Mouse (Mus musculus): ENCODE data around the gene Pacsin3. TPM values are rescaled to one million over a fixed set of nuclear protein-coding genes. Genes with fewer than 3 reads are reported as not detected.

Pacsin3 gene
- polyA plus RNA-seq, 1 experiment from 2014 or later: 12.2 TPM

- 0 out of 2 replicates have a peak, but pooled peaks have one; percentile 25 for ATAC-seq (replicated peaks)
- Histone ChIP-seq H3K4me2 (no peak overlapping the region), H3K4me3 (no peak overlapping the region), H3K9ac (no peak overlapping the region), H3K4me1 (peaks cover 2% of the 10 kb centered on the region; the same call in 1 of the 2 replicates), H3K9me3 (no peaks in the 10 kb centered on the region), H3K27ac (no peak overlapping the region), H3K36me3 (replicated peaks) (no peaks in the 10 kb centered on the region), H3K27me3 (replicated peaks) (no peaks in the 10 kb centered on the region)
- WGBS: 69% methylated on average over 12 of the region's 12 CpGs
Observed at GRCm38 (mm10) chr2:91291197-91292007, 35.6 kb downstream of the Pacsin3 start.

- 94% methylated on average over 3 of the region's 3 CpGs for WGBS
- Histone ChIP-seq H3K4me1 (no peaks in the 10 kb centered on the region), H3K27me3 (replicated peaks) (no peaks in the 10 kb centered on the region), H3K27ac (no peak overlapping the region), H3K36me3 (replicated peaks) (no peaks in the 10 kb centered on the region), H3K9ac (no peak overlapping the region), H3K4me2 (no peak overlapping the region), H3K4me3 (no peak overlapping the region), H3K9me3 (no peaks in the 10 kb centered on the region)
- no peak for ATAC-seq (replicated peaks)
Observed at GRCm38 (mm10) chr2:91294226-91294625, 38.5 kb downstream of the Pacsin3 start.

GRCm38 (mm10) chr2:91295895-91296294, 40.1 kb downstream of the Pacsin3 start:
- no peak for ATAC-seq (replicated peaks)
- Histone ChIP-seq H3K9ac (no peak overlapping the region), H3K9me3 (no peaks in the 10 kb centered on the region), H3K4me1 (no peaks in the 10 kb centered on the region), H3K27ac (no peak overlapping the region), H3K4me2 (no peak overlapping the region), H3K4me3 (no peak overlapping the region), H3K27me3 (replicated peaks) (no peaks in the 10 kb centered on the region), H3K36me3 (replicated peaks) (no peaks in the 10 kb centered on the region)
- 92% methylated on average over 5 of the region's 5 CpGs for WGBS

GRCm38 (mm10) chr2:91299156-91299555, 43.4 kb downstream of the Pacsin3 start:
- Histone ChIP-seq H3K9me3 (no peaks in the 10 kb centered on the region), H3K4me1 (no peaks in the 10 kb centered on the region), H3K27ac (no peak overlapping the region), H3K4me2 (no peak overlapping the region), H3K9ac (no peak overlapping the region), H3K4me3 (no peak overlapping the region), H3K36me3 (replicated peaks) (no peaks in the 10 kb centered on the region), H3K27me3 (replicated peaks) (no peaks in the 10 kb centered on the region)
- 76% methylated on average over 3 of the region's 3 CpGs for WGBS
- ATAC-seq (replicated peaks): no peak

GRCm38 (mm10) chr2:91300784-91301183, 45.0 kb downstream of the Pacsin3 start:
- no peaks in the 10 kb centered on the region for H3K4me1 ChIP-seq
- H3K27me3 ChIP-seq (replicated peaks): no peaks in the 10 kb centered on the region
- H3K27ac ChIP-seq: no peak overlapping the region
- no peak overlapping the region for H3K4me2 ChIP-seq
- 95% methylated on average over 2 of the region's 2 CpGs for WGBS
- H3K9ac ChIP-seq: no peak overlapping the region
- H3K4me3 ChIP-seq: no peak overlapping the region
- no peaks in the 10 kb centered on the region for H3K36me3 ChIP-seq (replicated peaks)
- no peak for ATAC-seq (replicated peaks)
- no peaks in the 10 kb centered on the region for H3K9me3 ChIP-seq

GRCm38 (mm10) chr2:91301836-91302235, 46.1 kb downstream of the Pacsin3 start:
- Histone ChIP-seq H3K36me3 (replicated peaks) (no peaks in the 10 kb centered on the region), H3K4me2 (no peak overlapping the region), H3K27ac (no peak overlapping the region), H3K9me3 (no peaks in the 10 kb centered on the region), H3K27me3 (replicated peaks) (no peaks in the 10 kb centered on the region), H3K4me1 (no peaks in the 10 kb centered on the region), H3K4me3 (no peak overlapping the region), H3K9ac (no peak overlapping the region)
- 98% methylated on average over 2 of the region's 2 CpGs for WGBS
- ATAC-seq (replicated peaks): no peak

- no peaks in the 10 kb centered on the region for H3K36me3 ChIP-seq (replicated peaks)
- ATAC-seq (replicated peaks): no peak
- no peaks in the 10 kb centered on the region for H3K9me3 ChIP-seq
- no peak overlapping the region for H3K27ac ChIP-seq
- no peak overlapping the region for H3K4me3 ChIP-seq
- 84% methylated on average over 3 of the region's 3 CpGs for WGBS
- H3K27me3 ChIP-seq (replicated peaks): no peaks in the 10 kb centered on the region
- H3K4me1 ChIP-seq: no peaks in the 10 kb centered on the region
- no peak overlapping the region for H3K4me2 ChIP-seq
- H3K9ac ChIP-seq: no peak overlapping the region
Observed at GRCm38 (mm10) chr2:91302845-91303244, 47.1 kb downstream of the Pacsin3 start.

- WGBS: 89% methylated on average over 9 of the region's 9 CpGs
- no peak for ATAC-seq (replicated peaks)
- no peaks in the 10 kb centered on the region for H3K27me3 ChIP-seq (replicated peaks)
- no peaks in the 10 kb centered on the region for H3K36me3 ChIP-seq (replicated peaks)
- H3K4me1 ChIP-seq: no peaks in the 10 kb centered on the region
- H3K9me3 ChIP-seq: no peaks in the 10 kb centered on the region
- H3K27ac ChIP-seq: no peak overlapping the region
- no peak overlapping the region for H3K4me3 ChIP-seq
- H3K4me2 ChIP-seq: no peak overlapping the region
- H3K9ac ChIP-seq: no peak overlapping the region
Observed at GRCm38 (mm10) chr2:91305926-91306325, 50.2 kb downstream of the Pacsin3 start.

- H3K4me3 ChIP-seq: no peak overlapping the region
- H3K27me3 ChIP-seq (replicated peaks): no peaks in the 10 kb centered on the region
- ATAC-seq (replicated peaks): no peak
- H3K4me2 ChIP-seq: no peak overlapping the region
- no peaks in the 10 kb centered on the region for H3K36me3 ChIP-seq (replicated peaks)
- H3K4me1 ChIP-seq: no peaks in the 10 kb centered on the region
- H3K27ac ChIP-seq: no peak overlapping the region
- no peak overlapping the region for H3K9ac ChIP-seq
- H3K9me3 ChIP-seq: no peaks in the 10 kb centered on the region
Observed at GRCm38 (mm10) chr2:91306589-91306988, 50.8 kb downstream of the Pacsin3 start.

GRCm38 (mm10) chr2:91308680-91309079, 52.9 kb downstream of the Pacsin3 start:
- WGBS: 50% methylated on average over 5 of the region's 5 CpGs
- no peak for ATAC-seq (replicated peaks)
- H3K4me1 ChIP-seq: 0 out of 2 replicates have a peak, but pooled peaks cover 5% of the 10 kb centered on the region

GRCm38 (mm10) chr2:91309546-91309945, 53.8 kb downstream of the Pacsin3 start:
- no peaks in the 10 kb centered on the region for H3K9me3 ChIP-seq
- no peaks in the 10 kb centered on the region for H3K36me3 ChIP-seq (replicated peaks)
- H3K27ac ChIP-seq: no peak overlapping the region
- H3K4me3 ChIP-seq: no peak overlapping the region
- WGBS: 67% methylated on average over 3 of the region's 3 CpGs
- ATAC-seq (replicated peaks): no peak
- no peak overlapping the region for H3K9ac ChIP-seq
- H3K4me2 ChIP-seq: no peak overlapping the region
- no peaks in the 10 kb centered on the region for H3K27me3 ChIP-seq (replicated peaks)
- H3K4me1 ChIP-seq: 0 out of 2 replicates have a peak, but pooled peaks cover 5% of the 10 kb centered on the region

More at GRCm38 (mm10) chr2:91308680-91309079, 52.9 kb downstream of the Pacsin3 start:
- H3K27me3 ChIP-seq (replicated peaks): no peaks in the 10 kb centered on the region
- H3K4me2 ChIP-seq: no peak overlapping the region
- no peak overlapping the region for H3K27ac ChIP-seq
- no peak overlapping the region for H3K4me3 ChIP-seq
- H3K9ac ChIP-seq: no peak overlapping the region
- H3K9me3 ChIP-seq: no peaks in the 10 kb centered on the region
- no peaks in the 10 kb centered on the region for H3K36me3 ChIP-seq (replicated peaks)

- WGBS: 26% methylated on average over 10 of the region's 10 CpGs
- Histone ChIP-seq H3K4me2 (no peak overlapping the region), H3K9ac (no peak overlapping the region), H3K27ac (peak overlapping the region; percentile 58), H3K36me3 (replicated peaks) (no peaks in the 10 kb centered on the region), H3K4me3 (no peak overlapping the region), H3K4me1 (0 out of 2 replicates have a peak, but pooled peaks cover 5% of the 10 kb centered on the region), H3K9me3 (no peaks in the 10 kb centered on the region), H3K27me3 (replicated peaks) (no peaks in the 10 kb centered on the region)
- ATAC-seq (replicated peaks): 0 out of 2 replicates have a peak, but pooled peaks have one; percentile 33
Observed at GRCm38 (mm10) chr2:91312578-91313311, 57.0 kb downstream of the Pacsin3 start.
